Mouse (Mus musculus): ENCODE results near the gene Lrrk2. TPM values are rescaled to one million over a fixed set of nuclear protein-coding genes. Genes with fewer than 3 reads are reported as not detected.
"Not testable (repeated sequence)": the region's sequence is repeated elsewhere in the genome, so short reads cannot be mapped to it uniquely, and the experiment has no call there.

Gene Lrrk2
- polyA plus RNA-seq, 1 experiment from 2014 or later: 2.5 TPM

GRCm38 (mm10) chr15:91837965-91838364 is 165.0 kb downstream of the Lrrk2 start, which contains the start of gene Smgc:
TSS of gene Smgc (plus strand) at chr15:91838265.
- H3K27ac ChIP-seq (ENCODE audit: low read depth, low read length): no peak within 1 kb of the TSS
- no peak for ATAC-seq
- H3K9ac ChIP-seq (ENCODE audit: low read depth, low read length): no peak within 1 kb of the TSS
- no peak for TF ChIP-seq CTCF (IDR thresholded peaks at IDR 0.05; ENCODE audit: low read depth)
- H3K27me3 ChIP-seq (replicated peaks; ENCODE audit: control insufficient read depth, insufficient read depth, low read length): no peaks in the 10 kb centered on the region
- no peaks in the 10 kb centered on the region for H3K36me3 ChIP-seq (ENCODE audit: control insufficient read depth, insufficient read depth)
- H3K4me3 ChIP-seq (ENCODE audit: low read depth, low read length): no peak within 1 kb of the TSS
- no peaks in the 10 kb centered on the region for H3K9me3 ChIP-seq (ENCODE audit: control insufficient read depth)
- no peaks in the 10 kb centered on the region for H3K4me1 ChIP-seq (replicated peaks; ENCODE audit: control insufficient read depth, insufficient read depth, low read length)
- H3K4me2 ChIP-seq (replicated peaks; ENCODE audit: low read depth): no peak within 1 kb of the TSS
- 88% methylated on average over 7 of the region's 7 CpGs for WGBS

DNA sequence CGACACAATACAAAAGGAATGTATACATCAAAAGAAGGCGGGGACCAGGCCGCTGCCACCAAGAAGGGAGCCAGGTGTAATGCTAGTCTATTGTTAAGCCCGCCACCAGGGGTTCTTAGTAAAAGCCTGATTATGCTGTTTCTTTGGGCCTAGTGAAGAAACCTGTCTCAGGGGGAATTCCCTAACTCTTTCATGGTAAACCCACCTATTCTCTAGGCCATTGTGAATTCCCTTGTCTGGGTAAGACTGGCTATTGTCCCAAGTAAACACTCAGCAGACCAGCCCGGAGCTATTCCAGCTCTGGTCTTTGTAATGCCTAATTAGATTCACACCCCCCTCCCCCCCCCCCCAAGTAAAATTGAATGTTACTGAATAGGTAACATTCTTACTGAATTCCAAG is 191.2 kb downstream of the Lrrk2 start:
- WGBS: 49% methylated on average over 5 of the region's 5 CpGs
- not testable (repeated sequence) for H3K27ac ChIP-seq (ENCODE audit: low read depth, low read length); H3K4me2 ChIP-seq (replicated peaks; ENCODE audit: low read depth); H3K27me3 ChIP-seq (replicated peaks; ENCODE audit: control insufficient read depth, insufficient read depth, low read length); H3K36me3 ChIP-seq (ENCODE audit: control insufficient read depth, insufficient read depth); H3K4me1 ChIP-seq (replicated peaks; ENCODE audit: control insufficient read depth, insufficient read depth, low read length); H3K4me3 ChIP-seq (ENCODE audit: low read depth, low read length); ATAC-seq; H3K9me3 ChIP-seq (ENCODE audit: control insufficient read depth); H3K9ac ChIP-seq (ENCODE audit: low read depth, low read length)

Other genes starting within 250 kb of the Lrrk2 start
- 0.61 and 0.76 TPM in 2 replicates for gene Slc2a13, start 99.9 kb upstream of the Lrrk2 start, polyA plus RNA-seq (2015; fragmentation: Nextera tagmentation; extraction: Ambion mirVana)
- not detected in 2 replicates for gene Smgc, start 165.1 kb downstream of the Lrrk2 start, polyA plus RNA-seq (2015; fragmentation: Nextera tagmentation; extraction: Ambion mirVana)